ENCODE assay signal across 20 mouse cellular contexts in the genomic region with DNA sequence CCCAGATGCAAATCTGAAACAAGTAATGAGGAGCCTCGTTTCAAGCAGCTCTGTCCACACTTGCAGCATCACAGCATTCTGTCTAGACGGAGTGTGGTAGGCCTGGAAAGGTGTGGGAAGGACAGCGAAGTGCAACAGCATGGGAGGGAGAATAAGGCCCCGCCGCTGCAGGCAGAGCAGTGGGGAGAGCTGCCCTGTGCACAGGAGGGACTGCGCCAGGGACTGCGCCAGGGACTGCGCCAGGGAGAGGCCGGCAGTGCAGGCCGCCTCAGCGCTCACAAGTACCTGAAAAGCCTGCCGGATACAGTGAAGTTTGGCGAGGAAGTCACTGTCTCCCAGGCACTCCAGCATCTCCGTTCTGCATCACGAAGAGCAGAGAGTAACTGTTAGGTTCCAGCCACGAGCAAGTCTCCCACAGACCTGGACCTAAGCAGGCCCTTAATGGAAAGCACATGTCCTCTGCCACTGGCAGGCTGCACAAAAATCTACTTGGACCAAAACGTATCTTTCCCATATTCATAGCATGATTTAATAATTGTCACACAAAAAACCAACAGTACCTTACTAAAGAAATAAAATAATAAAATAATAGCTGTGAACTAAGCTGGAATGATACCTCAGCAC. TPM values are rescaled to one million over a fixed set of nuclear protein-coding genes. Genes with fewer than 3 reads are reported as not detected.
DNase-seq lines count a peak whose midpoint lies in the region; ATAC-seq and TF ChIP-seq lines count a peak whose summit lies in the region.
"Had no signal": no experiment of that assay in that cellular context is flagged by ENCODE, and none has a peak within 500 bp of the region (broad histone marks: within the 10 kb centered on the region; RNA-seq: fewer than 3 reads in every experiment).

No protein-coding gene starts in this region.

- peaks cover 77% of the 10 kb centered on the region for H3K36me3 ChIP-seq in embryonic facial prominence, embryonic 10.5 days (replicated peaks)
- H3K36me3 ChIP-seq in embryonic facial prominence, embryonic 14.5 days (ENCODE audit: control insufficient read depth, insufficient read depth, low read length) = peaks cover 36% of the 10 kb centered on the region
- H3K36me3 ChIP-seq in limb, embryonic 15.5 days = peaks cover 30% of the 10 kb centered on the region
- H3K36me3 ChIP-seq in hindbrain, embryonic 13.5 days = peaks cover 80% of the 10 kb centered on the region

- no peak overlapping the region for H3K4me2 ChIP-seq in embryonic facial prominence, embryonic 14.5 days (ENCODE audit: low read depth, low read length)
- no peak overlapping the region for H3K4me2 ChIP-seq in limb, embryonic 15.5 days
- no peak overlapping the region for H3K4me2 ChIP-seq in hindbrain, embryonic 13.5 days
- H3K4me2 ChIP-seq: hindbrain, embryonic 12.5 days; neural tube, embryonic 13.5 days had no signal

- peaks cover 22% of the 10 kb centered on the region for H3K4me1 ChIP-seq in embryonic facial prominence, embryonic 10.5 days
- peaks cover 7% of the 10 kb centered on the region; the same call in 1 of the 2 replicates for H3K4me1 ChIP-seq in embryonic facial prominence, embryonic 14.5 days (ENCODE audit: control insufficient read depth, insufficient read depth, low read length)
- peaks cover 20% of the 10 kb centered on the region for H3K4me1 ChIP-seq in limb, embryonic 15.5 days
- H3K4me1 ChIP-seq in hindbrain, embryonic 13.5 days (replicated peaks) = no peaks in the 10 kb centered on the region
- H3K4me1 ChIP-seq: hindbrain, embryonic 12.5 days; neural tube, embryonic 13.5 days had no signal

- peak overlapping the region; percentile 63 for H3K27ac ChIP-seq in gastrocnemius, adult 2 months
- peak overlapping the region; percentile 36 for H3K27ac ChIP-seq in embryonic facial prominence, embryonic 10.5 days (replicated peaks)
- H3K27ac ChIP-seq in embryonic facial prominence, embryonic 14.5 days (replicated peaks; ENCODE audit: low read depth, low read length) = peak overlapping the region; percentile 74
- H3K27ac ChIP-seq in limb, embryonic 15.5 days = peak overlapping the region; percentile 86
- H3K27ac ChIP-seq in hindbrain, embryonic 13.5 days = no peak overlapping the region
- H3K27ac ChIP-seq: hindbrain, embryonic 12.5 days; left cerebral cortex, adult 2 months; neural tube, embryonic 13.5 days; stomach, postnatal 0 days had no signal

- 81% methylated on average over 17 of the region's 17 CpGs for WGBS in embryonic facial prominence, embryonic 10.5 days
- WGBS in embryonic facial prominence, embryonic 14.5 days = 50% methylated on average over 17 of the region's 17 CpGs
- 61% methylated on average over 17 of the region's 17 CpGs for WGBS in limb, embryonic 15.5 days
- 90% methylated on average over 17 of the region's 17 CpGs for WGBS in hindbrain, embryonic 13.5 days

- ATAC-seq in embryonic facial prominence, embryonic 14.5 days (ENCODE audit: low read depth) = no peak
- peak; percentile 47; the same call in 1 of the 2 replicates for ATAC-seq in limb, embryonic 15.5 days (ENCODE audit: insufficient number of reproducible peaks, low FRiP score, low TSS enrichment, low read depth)
- ATAC-seq in hindbrain, embryonic 13.5 days (ENCODE audit: low FRiP score) = no peak
- ATAC-seq: inflammation-experienced regulatory T-cells, adult 6 months had no signal

- no peaks in the 10 kb centered on the region for H3K27me3 ChIP-seq in embryonic facial prominence, embryonic 10.5 days (replicated peaks; ENCODE audit: low read depth, poor library complexity, severe bottlenecking)
- H3K27me3 ChIP-seq in embryonic facial prominence, embryonic 14.5 days (replicated peaks; ENCODE audit: control insufficient read depth, insufficient read depth, low read length) = no peaks in the 10 kb centered on the region
- no peaks in the 10 kb centered on the region for H3K27me3 ChIP-seq in limb, embryonic 15.5 days
- no peaks in the 10 kb centered on the region for H3K27me3 ChIP-seq in hindbrain, embryonic 13.5 days
- H3K27me3 ChIP-seq: hindbrain, embryonic 12.5 days; megakaryocyte, embryonic 14.5 days; neural tube, embryonic 13.5 days had no signal

- no peak overlapping the region for H3K9ac ChIP-seq in embryonic facial prominence, embryonic 14.5 days (ENCODE audit: low read depth, low read length)
- H3K9ac ChIP-seq in limb, embryonic 15.5 days = no peak overlapping the region
- H3K9ac ChIP-seq in hindbrain, embryonic 13.5 days = no peak overlapping the region
- H3K9ac ChIP-seq: hindbrain, embryonic 12.5 days; neural tube, embryonic 13.5 days had no signal

- H3K9me3 ChIP-seq in embryonic facial prominence, embryonic 10.5 days = no peaks in the 10 kb centered on the region
- H3K9me3 ChIP-seq in embryonic facial prominence, embryonic 14.5 days (ENCODE audit: control insufficient read depth, low read length) = no peaks in the 10 kb centered on the region
- H3K9me3 ChIP-seq in limb, embryonic 15.5 days = no peaks in the 10 kb centered on the region
- no peaks in the 10 kb centered on the region for H3K9me3 ChIP-seq in hindbrain, embryonic 13.5 days
- H3K9me3 ChIP-seq: hindbrain, embryonic 12.5 days; megakaryocyte, embryonic 14.5 days; neural tube, embryonic 13.5 days had no signal

- TF ChIP-seq CTCF in gastrocnemius, adult 2 months (IDR thresholded peaks at IDR 0.05) = no peak

- intact Hi-C loops in gastrocnemius, adult 2 months (cut with DNase I) = no loop called here

- H3K4me3 ChIP-seq in gastrocnemius, adult 2 months = no peak overlapping the region
- H3K4me3 ChIP-seq in embryonic facial prominence, embryonic 10.5 days = no peak overlapping the region
- no peak overlapping the region for H3K4me3 ChIP-seq in embryonic facial prominence, embryonic 14.5 days (ENCODE audit: low read depth, low read length)
- H3K4me3 ChIP-seq in limb, embryonic 15.5 days = no peak overlapping the region
- H3K4me3 ChIP-seq in hindbrain, embryonic 13.5 days = no peak overlapping the region
- H3K4me3 ChIP-seq: hindbrain, embryonic 12.5 days; left cerebral cortex, adult 2 months; megakaryocyte, embryonic 14.5 days; neural tube, embryonic 13.5 days had no signal

- no peak for DNase-seq in gastrocnemius, adult 2 months
- DNase-seq in gastrocnemius, postnatal 25 days = no peak
- DNase-seq in embryonic facial prominence, embryonic 10.5 days (ENCODE audit: low spot score) = no peak
- DNase-seq in embryonic facial prominence, embryonic 14.5 days (ENCODE audit: low spot score) = peak; percentile 60
- no peak for DNase-seq in embryo, embryonic 10 days (ENCODE audit: low spot score)
- DNase-seq: cerebellum, postnatal 25 days; gastrocnemius, postnatal 14 days; kidney, adult 8-10 months; kidney, postnatal 36 days; liver; midbrain, embryonic 14.5 days; right cerebral cortex, adult 18-20 months had no signal

RNA-seq across cellular contexts. Expression of a gene that starts 24.1 kb away (rescaled TPM):
- 100 to 1,000 TPM; 349 to 495 TPM for total RNA-seq in gastrocnemius, adult 2 months (2021)
- total RNA-seq in gastrocnemius, postnatal 25 days (2021) = 100 to 1,000 TPM; 331 to 433 TPM
- 3.9 and 5.7 TPM in 2 replicates for polyA plus RNA-seq in embryonic facial prominence, embryonic 10.5 days (2016; fragmentation: Nextera tagmentation; extraction: Ambion mirVana)
- 30.8 and 42.0 TPM in 2 replicates for polyA plus RNA-seq in embryonic facial prominence, embryonic 14.5 days (2014; fragmentation: Nextera tagmentation; extraction: Ambion mirVana)
- 28.5 and 41.5 TPM in 2 replicates for polyA plus RNA-seq in limb, embryonic 15.5 days (2015; fragmentation: Nextera tagmentation; extraction: Ambion mirVana)
- polyA plus RNA-seq in hindbrain, embryonic 13.5 days (2015; fragmentation: Nextera tagmentation; extraction: Ambion mirVana) = 3.1 and 3.8 TPM in 2 replicates

RNA-seq across cellular contexts. Expression of a gene that starts 49.9 kb away (rescaled TPM):
- 1 to 10 TPM; 5.0 to 7.3 TPM for total RNA-seq in gastrocnemius, adult 2 months (2021)
- 1 to 10 TPM; 4.8 to 5.7 TPM for total RNA-seq in gastrocnemius, postnatal 25 days (2021)
- 18.7 and 19.1 TPM in 2 replicates for polyA plus RNA-seq in embryonic facial prominence, embryonic 10.5 days (2016; fragmentation: Nextera tagmentation; extraction: Ambion mirVana)
- polyA plus RNA-seq in embryonic facial prominence, embryonic 14.5 days (2014; fragmentation: Nextera tagmentation; extraction: Ambion mirVana) = 17.3 and 18.5 TPM in 2 replicates
- polyA plus RNA-seq in limb, embryonic 15.5 days (2015; fragmentation: Nextera tagmentation; extraction: Ambion mirVana) = 13.3 and 16.2 TPM in 2 replicates
- polyA plus RNA-seq in hindbrain, embryonic 13.5 days (2015; fragmentation: Nextera tagmentation; extraction: Ambion mirVana) = 18.9 and 19.8 TPM in 2 replicates

RNA-seq across cellular contexts. Expression of a gene that starts 56.0 kb away (rescaled TPM):
- total RNA-seq in gastrocnemius, adult 2 months (2021) = 10 to 100 TPM; 20.9 to 22.0 TPM
- total RNA-seq in gastrocnemius, postnatal 25 days (2021) = 10 to 100 TPM; 17.6 to 22.9 TPM
- 52.9 and 53.9 TPM in 2 replicates for polyA plus RNA-seq in embryonic facial prominence, embryonic 10.5 days (2016; fragmentation: Nextera tagmentation; extraction: Ambion mirVana)
- 46.2 and 46.8 TPM in 2 replicates for polyA plus RNA-seq in embryonic facial prominence, embryonic 14.5 days (2014; fragmentation: Nextera tagmentation; extraction: Ambion mirVana)
- polyA plus RNA-seq in limb, embryonic 15.5 days (2015; fragmentation: Nextera tagmentation; extraction: Ambion mirVana) = 44.9 and 45.2 TPM in 2 replicates
- polyA plus RNA-seq in hindbrain, embryonic 13.5 days (2015; fragmentation: Nextera tagmentation; extraction: Ambion mirVana) = 88.0 and 89.3 TPM in 2 replicates
